Mouse (Mus musculus) stomach, postnatal 0 days (tissue): ENCODE measurements around the gene Gm3159.
"Not testable (repeated sequence)": the region's sequence is repeated elsewhere in the genome, so short reads cannot be mapped to it uniquely, and the experiment has no call there.

ENCODE experiments used
- CTCF ChIP-seq: IDR thresholded peaks from 2 replicates; pipeline ENCODE4 v1.5.1; 2016; ENCODE audit warnings: antibody characterized with exemption, low read depth, mild to moderate bottlenecking, moderate library complexity
- EP300 ChIP-seq: optimal IDR thresholded peaks from 2 replicates; pipeline ENCODE3; 2016; ENCODE audit warnings: antibody characterized with exemption

GRCm38 (mm10) chr14:4414965-4415835 lies 17.9 kb downstream of the Gm3159 start, which contains the start of gene Gm3164:
- TF ChIP-seq EP300, CTCF: not testable (repeated sequence)
